Mouse (Mus musculus) G1E (cell line): ENCODE data around the gene Kcnq1.

ENCODE experiments used
- CTCF ChIP-seq: IDR thresholded peaks from 2 replicates; pipeline ENCODE4 v1.5.1; 2012; ENCODE audit warnings: low read depth, low read length, inconsistent platforms, mixed read lengths
- POLR2AphosphoS5 ChIP-seq: IDR thresholded peaks from 2 replicates; pipeline ENCODE4 v1.6.1; 2012; ENCODE audit warnings: low read depth, low read length, inconsistent platforms; ENCODE audit not compliant: insufficient replicate concordance
- TAL1 ChIP-seq: conservative IDR thresholded peaks from 2 replicates; pipeline ENCODE4 v1.6.1; 2012; ENCODE audit warnings: low read depth, low read length, inconsistent platforms, mixed read lengths

GRCm38 (mm10) chr7:143083708-143084107 lies 22.5 kb upstream of the Kcnq1 start:
- TF ChIP-seq CTCF (no peak), POLR2AphosphoS5 (no peak), TAL1 (no peak)
